Mouse (Mus musculus) retina, postnatal 7 days (tissue): ENCODE results near the gene Krt32.

Experiments used
- DNase-seq: peaks from one replicate; pipeline ENCODE4 v3.0.0-alpha.2; 2012; ENCODE audit warnings: low read depth, low spot score

Krt32 gene

GRCm38 (mm10) chr11:100087861-100088260, at the start of gene Krt32:
Gene Krt32, minus strand, starts transcription at chr11:100088226.
- DNase-seq, result no peak

- no peak for DNase-seq
These were observed 49.7 kb upstream of the Krt32 start for GRCm38 (mm10) chr11:100137693-100138092.

- DNase-seq, result no peak
These were observed 48.5 kb upstream of the Krt32 start for GRCm38 (mm10) chr11:100136559-100136958.

- no peak for DNase-seq
These were observed 47.7 kb upstream of the Krt32 start, which contains the start of gene Krt15 for GRCm38 (mm10) chr11:100135731-100136130. Gene Krt15, minus strand, starts transcription at chr11:100135928.

GRCm38 (mm10) chr11:100124901-100125300, 36.9 kb upstream of the Krt32 start:
- no peak for DNase-seq

GRCm38 (mm10) chr11:100121466-100121865, 33.4 kb upstream of the Krt32 start, which contains the start of gene Krt13:
Gene Krt13, minus strand, starts transcription at chr11:100121566.
- no peak for DNase-seq

- no peak for DNase-seq
These were observed 32.3 kb upstream of the Krt32 start for GRCm38 (mm10) chr11:100120331-100120730.

GRCm38 (mm10) chr11:100113742-100114029, 25.7 kb upstream of the Krt32 start:
- no peak for DNase-seq

GRCm38 (mm10) chr11:100112935-100113741, 25.1 kb upstream of the Krt32 start:
- DNase-seq, result no peak

- no peak for DNase-seq
These were observed 17.6 kb upstream of the Krt32 start, which contains the start of gene Krt36 for GRCm38 (mm10) chr11:100105576-100106122. Gene Krt36, minus strand, starts transcription at chr11:100105626.

- DNase-seq, result no peak
These were observed 14.8 kb upstream of the Krt32 start for GRCm38 (mm10) chr11:100102693-100103429.

- DNase-seq, result no peak
These were observed 12.4 kb upstream of the Krt32 start for GRCm38 (mm10) chr11:100100391-100100790.

GRCm38 (mm10) chr11:100097819-100098218, 9.8 kb upstream of the Krt32 start:
- DNase-seq, result no peak

- no peak for DNase-seq
These were observed 8.1 kb upstream of the Krt32 start, which contains the start of gene Krt35 for GRCm38 (mm10) chr11:100096141-100096540. Gene Krt35, minus strand, starts transcription at chr11:100096241.

- no peak for DNase-seq
These were observed 476 bp upstream of the Krt32 start for GRCm38 (mm10) chr11:100088378-100089025.

GRCm38 (mm10) chr11:100073873-100074272, 14.2 kb downstream of the Krt32 start:
- no peak for DNase-seq

GRCm38 (mm10) chr11:100067293-100068036, 20.6 kb downstream of the Krt32 start:
- DNase-seq, result no peak

- no peak for DNase-seq
These were observed 21.6 kb downstream of the Krt32 start for GRCm38 (mm10) chr11:100066236-100067010.

GRCm38 (mm10) chr11:100058875-100059274, 29.2 kb downstream of the Krt32 start:
- peak; percentile 29 for DNase-seq
